Mouse (Mus musculus): ENCODE measurements around the gene Tgif2.
"Not testable (repeated sequence)": the region's sequence is repeated elsewhere in the genome, so short reads cannot be mapped to it uniquely, and the experiment has no call there.

Gene Tgif2

DNA sequence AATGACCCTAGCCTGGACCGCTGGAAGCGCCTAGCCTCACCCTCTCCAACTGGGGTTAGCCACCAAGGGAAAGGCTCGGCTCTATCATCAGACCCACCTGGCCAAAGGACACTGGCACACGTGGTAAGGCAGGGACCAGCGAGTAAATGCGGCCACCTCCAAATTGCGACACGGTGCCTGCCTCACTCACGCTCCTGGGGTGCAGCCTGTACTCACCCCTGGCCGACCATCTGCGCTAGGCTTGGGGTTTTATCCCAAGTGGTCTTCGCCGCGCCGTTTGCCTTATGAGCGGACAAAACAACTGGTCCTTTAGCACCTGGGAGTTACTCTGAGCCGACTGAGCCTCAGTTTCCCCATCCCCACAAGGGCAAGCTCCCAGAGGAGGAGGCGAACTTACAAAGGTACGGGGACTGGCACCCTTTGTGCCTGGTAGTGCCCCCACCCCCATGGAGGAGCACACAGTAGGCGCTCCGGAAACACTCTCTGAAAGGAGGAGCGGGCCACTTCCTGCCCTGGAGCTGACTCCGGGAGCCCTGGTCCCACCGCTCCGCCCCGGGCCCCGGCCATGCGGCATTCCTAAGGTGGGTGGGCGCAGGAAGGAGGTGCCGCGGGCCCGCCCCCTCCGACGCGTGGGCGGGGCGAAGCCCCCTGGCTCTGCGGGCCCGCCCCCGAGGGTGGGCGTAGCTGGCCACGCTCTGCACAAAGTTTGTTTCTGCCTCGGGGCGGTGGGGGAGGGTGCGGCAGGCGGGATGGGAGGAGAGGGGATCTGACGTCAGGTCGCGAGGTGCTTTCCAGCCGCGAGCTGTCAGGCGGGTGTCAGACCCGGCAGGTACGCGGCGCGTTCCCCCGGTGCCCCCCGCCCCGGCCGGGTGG, at the start of gene Tgif2:
Tgif2 (plus strand) TSS at position 689 of the 873 bp plus-strand sequence.
- peak; percentile 37 for DNase-seq

GRCm38 (mm10) chr2:156798516-156798915, 41.3 kb upstream of the Tgif2 start:
- peak; percentile 71 for DNase-seq

GRCm38 (mm10) chr2:156801045-156801444, 38.8 kb upstream of the Tgif2 start:
- DNase-seq, result no peak

DNA sequence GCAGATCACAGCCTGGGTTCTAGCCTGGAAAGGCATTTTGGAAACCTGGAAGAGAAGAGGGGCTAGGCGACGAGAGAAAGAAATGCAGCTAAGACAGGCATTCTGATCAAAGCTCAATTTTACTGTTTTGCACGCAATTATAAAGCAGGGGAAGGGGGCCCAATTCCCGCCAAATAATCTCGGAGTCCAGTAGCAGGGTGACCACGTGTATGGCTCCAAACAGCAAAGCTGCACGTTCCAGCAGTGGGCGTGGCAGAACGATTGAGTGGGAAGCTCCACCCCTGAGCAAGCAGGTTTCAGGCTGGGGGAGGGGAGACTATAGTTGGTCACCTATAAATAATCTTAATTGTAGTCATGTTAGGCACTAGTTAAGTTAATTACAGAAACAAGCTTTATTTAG, 37.7 kb upstream of the Tgif2 start:
- DNase-seq, result not testable (repeated sequence)

DNA sequence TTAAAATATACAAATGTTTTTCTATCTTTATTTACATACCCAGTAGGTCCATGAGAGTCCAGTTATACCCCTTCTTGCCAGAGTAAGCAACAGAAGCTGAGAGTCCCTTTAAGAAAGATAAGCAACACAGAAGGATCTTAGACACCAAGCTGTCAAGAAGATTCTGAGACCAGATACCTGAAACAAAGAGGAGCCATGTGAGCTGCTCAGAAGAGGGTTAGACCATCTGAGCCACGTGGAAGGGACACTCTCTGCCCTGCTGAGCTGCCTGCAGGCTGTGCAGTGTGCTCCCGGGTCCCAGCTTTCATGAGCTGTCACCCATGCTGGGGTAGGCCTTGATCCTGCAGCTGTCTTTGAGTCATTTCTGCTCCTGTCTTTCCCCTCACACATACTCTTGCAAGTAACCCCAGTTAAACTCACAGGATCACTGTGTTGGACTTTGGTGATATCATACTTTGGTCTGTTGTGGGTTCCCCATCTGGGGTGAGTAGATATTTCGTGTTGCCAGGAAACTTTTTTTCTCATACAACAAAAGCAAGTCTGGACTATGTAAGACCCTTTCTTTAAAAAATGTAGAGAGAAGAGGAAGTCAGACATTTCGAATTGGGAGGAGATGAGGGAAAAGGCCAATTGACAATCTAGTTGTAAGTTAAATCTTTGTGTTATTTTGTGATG, 36.0 kb upstream of the Tgif2 start:
- no peak for DNase-seq

- DNase-seq, result no peak
Observed at GRCm38 (mm10) chr2:156804589-156804988, 35.2 kb upstream of the Tgif2 start.

GRCm38 (mm10) chr2:156806886-156807285, 32.9 kb upstream of the Tgif2 start:
- DNase-seq, result no peak

- DNase-seq, result peak; percentile 75
Observed at GRCm38 (mm10) chr2:156809579-156809978, 30.2 kb upstream of the Tgif2 start.

- DNase-seq, result peak; percentile 49
Observed at GRCm38 (mm10) chr2:156810716-156811115, 29.1 kb upstream of the Tgif2 start.

- DNase-seq, result no peak
Observed at GRCm38 (mm10) chr2:156811556-156811955, 28.3 kb upstream of the Tgif2 start.

DNA sequence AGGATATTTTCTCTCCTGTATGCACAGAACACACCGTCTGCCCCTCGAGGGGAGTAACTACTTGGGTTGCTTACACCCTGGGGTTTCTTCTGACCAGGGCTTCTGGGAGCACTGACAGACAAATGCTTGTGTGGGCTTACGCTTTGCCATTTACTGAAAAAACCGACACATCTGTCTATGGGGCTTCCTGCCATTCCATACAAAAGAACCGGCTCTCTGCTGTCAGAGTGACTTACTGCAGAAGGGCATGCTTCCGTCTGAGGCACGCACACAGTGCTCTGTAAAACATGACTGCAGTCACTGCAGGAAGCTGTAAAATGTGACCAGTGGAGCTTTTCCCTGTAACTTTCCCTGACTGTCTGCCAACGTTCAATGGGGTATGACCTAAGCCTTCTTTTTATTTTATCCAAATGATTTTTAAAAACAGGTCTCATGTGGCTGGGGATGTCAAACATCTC, 25.4 kb upstream of the Tgif2 start:
- DNase-seq, result peak; percentile 68

- DNase-seq, result no peak
Observed at GRCm38 (mm10) chr2:156814893-156815292, 24.9 kb upstream of the Tgif2 start.

GRCm38 (mm10) chr2:156815412-156815811, 24.4 kb upstream of the Tgif2 start:
- DNase-seq, result no peak

DNA sequence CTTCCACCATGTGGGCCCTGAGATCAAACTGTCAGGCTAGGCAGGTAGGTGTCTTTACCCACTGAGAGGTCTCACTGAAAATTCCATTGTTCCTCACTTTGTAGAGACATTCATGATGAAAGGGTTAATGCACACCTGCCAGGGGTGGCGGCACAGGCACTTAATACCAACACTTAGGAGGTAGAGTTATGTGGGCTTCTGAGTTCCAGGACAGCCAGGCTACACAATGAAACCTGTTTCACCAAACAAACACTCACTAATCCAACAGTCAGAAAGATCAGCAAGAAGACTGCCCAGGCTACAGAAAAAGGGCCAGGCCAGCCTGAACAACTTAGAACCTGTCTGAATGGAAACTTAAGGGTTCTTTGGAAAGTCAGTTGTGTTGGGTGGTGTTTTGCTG, 23.7 kb upstream of the Tgif2 start:
- no peak for DNase-seq

GRCm38 (mm10) chr2:156825128-156825527, 14.7 kb upstream of the Tgif2 start:
- not testable (repeated sequence) for DNase-seq

- DNase-seq, result no peak
Observed at GRCm38 (mm10) chr2:156834336-156834735, 5.5 kb upstream of the Tgif2 start.

- no peak for DNase-seq
Observed at GRCm38 (mm10) chr2:156838839-156839238, 968 bp upstream of the Tgif2 start.

- no peak for DNase-seq
Observed at GRCm38 (mm10) chr2:156840301-156841027, 657 bp downstream of the Tgif2 start.

- peak; percentile 55 for DNase-seq
Observed at GRCm38 (mm10) chr2:156841028-156841840, 1.4 kb downstream of the Tgif2 start.

DNA sequence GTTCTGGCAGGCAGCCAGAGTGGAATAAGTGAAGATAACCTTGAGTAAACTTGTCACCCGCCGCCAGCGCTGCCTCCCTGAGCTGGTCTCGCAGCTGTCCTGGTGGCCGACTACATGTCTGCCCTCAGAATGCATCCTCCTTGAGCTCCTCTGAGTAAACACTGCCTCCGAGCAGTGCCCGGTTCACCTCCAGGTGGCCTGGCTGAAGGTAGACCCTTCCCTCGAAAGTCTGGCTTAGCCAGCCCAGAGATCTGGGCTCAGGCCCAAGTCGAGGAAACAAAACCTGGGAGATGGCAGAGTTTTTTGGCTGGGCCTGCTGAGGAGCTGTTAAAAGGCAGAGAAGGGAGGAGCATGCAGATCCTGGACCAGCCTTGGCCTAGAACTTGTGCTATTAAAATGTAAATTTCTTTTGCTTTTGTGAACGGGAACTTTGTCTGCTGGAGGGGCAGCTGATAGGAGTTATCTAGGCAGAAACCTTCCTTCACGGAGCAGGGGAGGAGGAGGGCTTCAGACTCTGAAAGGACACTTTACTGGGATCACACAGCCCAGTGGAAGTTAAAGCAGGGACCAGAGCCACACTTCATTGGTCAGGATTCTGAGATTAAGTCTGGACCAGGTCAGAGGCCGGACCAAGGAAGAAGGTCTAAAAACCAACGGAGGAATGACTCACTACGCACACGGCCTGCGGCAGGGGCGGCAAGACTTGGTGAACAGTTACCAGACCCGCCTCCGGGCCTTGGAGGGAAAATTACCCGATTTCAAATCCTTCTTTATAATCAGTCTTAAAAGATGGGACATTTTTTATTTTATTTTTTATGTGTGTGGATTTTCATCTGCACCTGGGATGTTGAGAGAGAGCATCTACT, 2.3 kb downstream of the Tgif2 start:
- peak; percentile 38 for DNase-seq

GRCm38 (mm10) chr2:156842711-156843110, 2.9 kb downstream of the Tgif2 start:
- DNase-seq, result no peak
